Comparison of ENCODE assay signal across 13 mouse cellular contexts in the genomic region with DNA sequence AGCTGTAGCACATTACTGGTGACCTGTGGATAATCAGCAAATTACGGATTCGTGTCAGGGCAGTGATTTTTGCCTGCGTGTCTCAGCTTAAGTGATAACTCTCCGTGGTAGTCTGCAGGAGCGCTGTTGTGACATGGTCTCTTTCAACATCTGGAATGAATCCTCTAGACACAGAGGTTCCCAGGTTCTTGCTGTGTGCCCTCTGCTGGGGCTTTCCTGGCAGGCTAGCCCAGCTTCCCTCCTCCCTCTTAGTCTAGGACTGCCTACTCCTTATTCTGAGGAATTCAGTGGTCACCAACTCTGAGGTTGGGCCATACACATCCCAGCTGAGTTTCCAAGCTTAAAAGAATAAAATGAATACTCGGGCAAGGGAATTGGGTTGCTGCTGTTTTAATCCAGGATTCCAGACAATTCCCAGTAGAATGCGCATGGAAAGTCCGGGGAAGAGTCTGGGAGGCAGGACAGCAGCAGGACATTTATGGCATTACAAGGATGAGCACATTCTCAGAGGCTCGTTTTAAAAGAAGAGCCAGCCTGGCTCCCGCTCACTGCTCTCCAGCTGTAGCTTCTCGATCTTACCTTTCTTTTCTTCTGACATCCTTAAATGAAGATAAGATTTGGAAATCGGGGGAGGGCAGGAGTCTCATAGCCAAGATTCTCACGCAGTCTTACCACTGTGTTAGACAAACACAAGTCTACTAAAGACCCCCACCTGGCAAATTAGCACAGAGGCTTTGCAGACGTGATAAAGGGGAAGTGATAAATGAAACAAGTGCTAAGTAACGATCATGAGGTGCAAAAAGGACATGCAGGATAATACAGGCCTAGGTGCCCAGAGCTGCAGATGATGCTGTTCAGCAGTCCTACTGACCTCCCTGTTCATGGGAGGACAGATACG.
A peak's percentile ranks its signal among the peaks of the same experiment; 100 is the strongest.
DNase-seq lines count a peak whose midpoint lies in the region; ATAC-seq and TF ChIP-seq lines count a peak whose summit lies in the region.
"Had no signal": no experiment of that assay in that cellular context is flagged by ENCODE, and none has a peak within 500 bp of the region (broad histone marks: within the 10 kb centered on the region; RNA-seq: fewer than 3 reads in every experiment).

No protein-coding gene starts in this region.

- 58% methylated on average over 16 of the region's 16 CpGs for WGBS in lung, postnatal 0 days
- WGBS in intestine, embryonic 16.5 days, result 60% methylated on average over 16 of the region's 16 CpGs
- WGBS in stomach, embryonic 16.5 days, result 54% methylated on average over 16 of the region's 16 CpGs

- H3K27me3 ChIP-seq in lung, postnatal 0 days (replicated peaks; ENCODE audit: insufficient read depth, low read length), result no peaks in the 10 kb centered on the region
- H3K27me3 ChIP-seq in intestine, embryonic 16.5 days (replicated peaks; ENCODE audit: control insufficient read depth, insufficient read depth, low read length), result no peaks in the 10 kb centered on the region
- H3K27me3 ChIP-seq in stomach, embryonic 16.5 days (ENCODE audit: control insufficient read depth, insufficient read depth, low read length), result no peaks in the 10 kb centered on the region

- H3K36me3 ChIP-seq in lung, postnatal 0 days (ENCODE audit: insufficient read depth, low read length), result no peaks in the 10 kb centered on the region
- no peaks in the 10 kb centered on the region for H3K36me3 ChIP-seq in intestine, embryonic 16.5 days (ENCODE audit: control insufficient read depth, insufficient read depth, low read length)
- no peaks in the 10 kb centered on the region for H3K36me3 ChIP-seq in stomach, embryonic 16.5 days (ENCODE audit: control insufficient read depth, insufficient read depth, low read length)

- H3K9ac ChIP-seq in lung, postnatal 0 days (replicated peaks; ENCODE audit: low read depth), result no peak overlapping the region
- H3K9ac ChIP-seq in intestine, embryonic 16.5 days (ENCODE audit: low read depth, low read length), result peak overlapping the region; percentile 25; the same call in 1 of the 2 replicates
- no peak overlapping the region for H3K9ac ChIP-seq in stomach, embryonic 16.5 days (ENCODE audit: low read length)

- peak; percentile 47 for ATAC-seq in lung, postnatal 0 days
- no peak for ATAC-seq in intestine, embryonic 16.5 days
- ATAC-seq in stomach, embryonic 16.5 days (ENCODE audit: insufficient read depth, low FRiP score), result no peak
- ATAC-seq: forebrain, embryonic 14.5 days had no signal

- DNase-seq in gastrocnemius, adult 2 months, result peak; percentile 37
- DNase-seq in gastrocnemius, adult 18-20 months (ENCODE audit: low spot score), result no peak
- DNase-seq in lung, postnatal 0 days (ENCODE audit: low spot score), result peak; percentile 53
- DNase-seq in lung, adult 18-20 months, result no peak
- DNase-seq in left cerebral cortex, postnatal 14 days (ENCODE audit: low spot score in 2 of 2), result no peak
- no peak for DNase-seq in right cerebral cortex, postnatal 25 days
- DNase-seq: cerebellum, adult 9-11 months; kidney, postnatal 36 days; spleen, adult 18-20 months; thymus, postnatal 4 days had no signal

- H3K27ac ChIP-seq in gastrocnemius, adult 2 months, result peak overlapping the region; percentile 67
- no peak overlapping the region for H3K27ac ChIP-seq in lung, postnatal 0 days (ENCODE audit: low read length)
- H3K27ac ChIP-seq in intestine, embryonic 16.5 days (ENCODE audit: low read length), result peak overlapping the region; percentile 83
- peak overlapping the region; percentile 3 for H3K27ac ChIP-seq in stomach, embryonic 16.5 days (ENCODE audit: low read length)

- H3K4me3 ChIP-seq in gastrocnemius, adult 2 months, result no peak overlapping the region
- H3K4me3 ChIP-seq in lung, postnatal 0 days (ENCODE audit: low read depth, low read length), result no peak overlapping the region
- no peak overlapping the region for H3K4me3 ChIP-seq in intestine, embryonic 16.5 days (ENCODE audit: low read length)
- no peak overlapping the region for H3K4me3 ChIP-seq in stomach, embryonic 16.5 days (replicated peaks; ENCODE audit: low read length)

- TF ChIP-seq CTCF in gastrocnemius, adult 2 months (IDR thresholded peaks at IDR 0.05), result peak; percentile 8; the same call in 1 of the 2 replicates
- TF ChIP-seq CTCF in lung, postnatal 0 days (IDR thresholded peaks at IDR 0.05), result peak; percentile 29

- TF ChIP-seq EP300 in lung, postnatal 0 days (IDR thresholded peaks at IDR 0.05), result no peak

- peaks cover 23% of the 10 kb centered on the region for H3K4me1 ChIP-seq in lung, postnatal 0 days (ENCODE audit: insufficient read depth, low read depth, low read length)
- peaks cover 49% of the 10 kb centered on the region for H3K4me1 ChIP-seq in intestine, embryonic 16.5 days (ENCODE audit: control insufficient read depth, insufficient read depth, low read length)
- peaks cover 28% of the 10 kb centered on the region for H3K4me1 ChIP-seq in stomach, embryonic 16.5 days (ENCODE audit: control insufficient read depth, insufficient read depth, low read length)

- H3K9me3 ChIP-seq in lung, postnatal 0 days (ENCODE audit: low read length), result no peaks in the 10 kb centered on the region
- H3K9me3 ChIP-seq in intestine, embryonic 16.5 days (ENCODE audit: control insufficient read depth, low read length), result no peaks in the 10 kb centered on the region
- H3K9me3 ChIP-seq in stomach, embryonic 16.5 days (replicated peaks; ENCODE audit: control insufficient read depth, low read length), result no peaks in the 10 kb centered on the region

- intact Hi-C loops in gastrocnemius, adult 2 months (cut with DNase I), result no loop called here
- intact Hi-C loops in left cerebral cortex, postnatal 14 days (cut with DNase I), result no loop called here

- no peak overlapping the region for H3K4me2 ChIP-seq in lung, postnatal 0 days (replicated peaks; ENCODE audit: low read depth, low read length)
- H3K4me2 ChIP-seq in intestine, embryonic 16.5 days (ENCODE audit: low read depth, low read length), result no peak overlapping the region
- no peak overlapping the region for H3K4me2 ChIP-seq in stomach, embryonic 16.5 days (ENCODE audit: low read depth, low read length)

Comparison
In these comparisons a context has a peak if more than half of its experiments do, and no peak if none do; other contexts are left out.
1. DNase-seq: peak in gastrocnemius, adult 2 months (single experiment) and lung, postnatal 0 days (single experiment); none in gastrocnemius, adult 18-20 months (single experiment), lung, adult 18-20 months (0 of 2), left cerebral cortex, postnatal 14 days (0 of 2) and right cerebral cortex, postnatal 25 days (single experiment).